Mouse (Mus musculus) hindbrain, postnatal 0 days (tissue): ENCODE data around the gene Ctdsp1. TPM values are rescaled to one million over a fixed set of nuclear protein-coding genes. Genes with fewer than 3 reads are reported as not detected.

Experiments
- ATAC-seq: fragments of 200-750 bp; cut with Nextera tagmentation; 2 replicates; pipeline ENCODE4 v1.8.0; 2017; ENCODE audit warnings: mild to moderate bottlenecking, moderate TSS enrichment, moderate library complexity
- DNase-seq: peaks from one replicate; pipeline ENCODE4 v3.0.0-alpha.2; 2015; ENCODE audit warnings: low spot score
- H3K27ac ChIP-seq: fragments of 300-500 bp; sonication (generic); 2 replicates; pipeline ENCODE4 v1.5.1; 2014; ENCODE audit warnings: mild to moderate bottlenecking
- H3K27me3 ChIP-seq: fragments of 300-500 bp; sonication (generic); 2 replicates; pipeline ENCODE4 v1.6.1; 2014; ENCODE audit warnings: low read length, mixed read lengths; ENCODE audit not compliant: insufficient read depth
- H3K36me3 ChIP-seq: fragments of 300-500 bp; sonication (generic); 2 replicates; pipeline ENCODE4 v1.6.1; 2014; ENCODE audit warnings: low read length, mixed read lengths; ENCODE audit not compliant: insufficient read depth
- H3K4me1 ChIP-seq: fragments of 300-500 bp; sonication (generic); 2 replicates; pipeline ENCODE4 v1.6.1; 2014; ENCODE audit warnings: antibody characterized with exemption, low read length, mixed read lengths; ENCODE audit not compliant: insufficient read depth
- H3K4me2 ChIP-seq: fragments of 300-500 bp; sonication (generic); 2 replicates; pipeline ENCODE4 v1.6.1; 2014; ENCODE audit warnings: low read depth, mild to moderate bottlenecking, low read length, moderate library complexity, mixed read lengths
- H3K4me3 ChIP-seq: fragments of 300-500 bp; sonication (generic); 2 replicates; pipeline ENCODE4 v1.5.1; 2014; ENCODE audit warnings: low read length
- H3K9ac ChIP-seq: fragments of 300-500 bp; sonication (generic); replicated peaks from 2 replicates; pipeline ENCODE4 v1.6.1; 2014; ENCODE audit warnings: mild to moderate bottlenecking, low read length, moderate library complexity, mixed read lengths
- H3K9me3 ChIP-seq: fragments of 300-500 bp; sonication (generic); 2 replicates; pipeline ENCODE4 v1.6.1; 2016; ENCODE audit warnings: low read length, mixed read lengths
- CTCF ChIP-seq: IDR thresholded peaks from 2 replicates; pipeline ENCODE4 v1.5.1; 2016; ENCODE audit warnings: antibody characterized with exemption, control low read depth, low read depth
- WGBS: fragments of 180-500 bp; shearing (Covaris S2); extraction: QIAGEN DNeasy Blood & Tissue Kit; methylation state at CpG from one replicate; pipeline ENCODE4 v1.1.7; 2014; 5-methylcytosine and 5-hydroxymethylcytosine counted together
- polyA plus RNA-seq: library from polyadenylated mRNA; unstranded; fragments of >200 nt; fragmentation: Nextera tagmentation; extraction: Ambion mirVana; gene quantifications from 2 replicates; pipeline ENCODE4 v1.2.1, GENCODE M21; 2015
- total RNA-seq: library from RNA; depleted of rRNA; stranded (reverse); fragments of >200 nt; gene quantifications from 2 replicates; pipeline ENCODE4 v1.2.3, GENCODE M21; 2014

Ctdsp1 gene
- total and polyA plus RNA-seq, 2 experiments from 2014 or later = 18.2 to 35.7 TPM

DNA sequence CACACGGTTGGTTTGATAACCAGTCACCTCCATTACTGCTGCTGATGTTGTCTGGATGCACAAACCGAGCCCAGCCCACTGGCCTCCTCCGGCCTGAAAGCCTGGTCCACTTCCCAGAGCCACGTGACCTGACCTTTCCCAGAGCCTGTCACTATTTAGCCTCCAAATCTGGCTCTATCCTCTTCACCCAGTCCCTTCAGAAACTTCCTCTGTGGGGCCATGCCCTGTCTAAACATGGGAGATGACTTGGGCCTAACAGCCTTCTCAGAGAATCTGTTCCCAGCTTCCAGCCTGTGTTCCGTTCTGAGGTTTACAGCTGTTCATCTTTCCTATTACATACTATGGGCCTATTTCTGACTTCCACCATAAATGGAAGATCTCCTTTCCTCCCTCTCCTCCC lies 27.9 kb upstream of the Ctdsp1 start:
- no peak overlapping the region for H3K4me2 ChIP-seq
- no peak overlapping the region for H3K9ac ChIP-seq
- TF ChIP-seq CTCF = no peak
- no peaks in the 10 kb centered on the region for H3K9me3 ChIP-seq
- H3K27me3 ChIP-seq = no peaks in the 10 kb centered on the region
- no peaks in the 10 kb centered on the region for H3K36me3 ChIP-seq
- no peak overlapping the region for H3K27ac ChIP-seq
- 83% methylated on average over 5 of the region's 5 CpGs for WGBS
- no peak overlapping the region for H3K4me3 ChIP-seq
- DNase-seq (no peak), ATAC-seq (no peak)
- no peaks in the 10 kb centered on the region; the same call in 1 of the 2 replicates for H3K4me1 ChIP-seq

DNA sequence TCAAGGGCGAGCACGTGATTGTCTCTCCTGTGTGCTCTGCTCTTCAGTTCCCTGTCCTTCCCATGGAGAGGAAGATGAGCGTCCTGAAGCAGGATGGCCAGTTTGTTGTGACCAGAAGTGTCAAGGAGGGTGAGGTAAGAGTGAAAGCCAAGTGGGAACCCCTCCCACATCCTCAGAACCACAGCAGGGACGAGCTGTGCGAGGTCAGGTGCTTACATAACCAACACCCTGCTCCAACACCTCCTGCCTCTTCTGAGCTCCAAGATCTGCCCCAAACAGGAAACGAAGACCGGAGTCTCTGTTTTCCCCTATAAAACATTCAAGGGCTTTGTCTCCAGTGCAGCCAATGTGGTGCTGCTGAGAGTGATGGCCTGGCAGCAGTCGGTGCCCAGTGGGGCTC lies 27.0 kb upstream of the Ctdsp1 start:
- 83% methylated on average over 8 of the region's 8 CpGs for WGBS
- H3K4me2 ChIP-seq = no peak overlapping the region
- ATAC-seq (no peak), DNase-seq (no peak)
- no peaks in the 10 kb centered on the region for H3K36me3 ChIP-seq
- H3K4me3 ChIP-seq = no peak overlapping the region
- H3K4me1 ChIP-seq = no peaks in the 10 kb centered on the region; the same call in 1 of the 2 replicates
- H3K27ac ChIP-seq = no peak overlapping the region
- H3K27me3 ChIP-seq = no peaks in the 10 kb centered on the region
- H3K9me3 ChIP-seq = no peaks in the 10 kb centered on the region
- TF ChIP-seq CTCF = no peak
- H3K9ac ChIP-seq = no peak overlapping the region

DNA sequence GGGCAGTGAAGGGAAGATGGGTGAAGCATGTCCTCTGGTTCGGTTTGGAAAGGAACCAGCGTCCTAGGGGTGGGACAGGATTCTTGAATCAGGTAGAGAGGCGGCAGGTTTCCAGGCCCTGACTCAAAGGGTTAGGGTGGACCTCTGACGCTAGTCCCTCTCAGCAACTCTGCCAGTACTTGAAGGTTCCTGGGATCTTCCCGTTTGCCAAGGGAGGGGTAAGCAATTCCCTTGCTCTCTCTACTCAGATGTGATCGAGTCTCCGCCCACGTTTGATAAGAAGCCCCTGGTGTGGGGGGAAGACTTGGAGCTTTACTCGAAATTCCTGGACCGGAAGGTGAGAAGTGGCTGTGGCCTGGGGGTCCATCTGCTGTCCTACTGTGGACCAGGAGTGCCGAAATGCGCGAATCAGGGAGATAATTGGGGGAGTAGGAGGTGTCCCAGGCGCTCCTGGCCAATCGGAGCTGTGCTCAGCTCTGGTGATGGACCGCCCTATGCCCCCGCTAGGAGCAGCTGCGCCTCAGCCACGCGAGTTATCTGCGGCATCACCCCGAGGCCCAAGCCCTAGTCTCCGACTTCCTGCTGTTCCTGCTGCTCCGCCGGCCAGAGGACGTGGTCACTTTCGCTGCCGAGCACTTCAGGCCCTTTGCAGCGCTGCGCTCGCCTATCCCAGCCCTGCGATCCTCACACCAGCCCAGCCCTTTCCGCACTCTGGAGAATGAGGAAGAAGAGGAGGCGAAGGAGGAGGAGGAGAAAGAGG lies 23.2 kb upstream of the Ctdsp1 start:
- Histone ChIP-seq H3K4me1 (no peaks in the 10 kb centered on the region; the same call in 1 of the 2 replicates), H3K9ac (peak overlapping the region; percentile 23; the same call in 1 of the 2 replicates), H3K4me2 (peak overlapping the region; percentile 59), H3K27me3 (no peaks in the 10 kb centered on the region), H3K27ac (no peak overlapping the region), H3K4me3 (peak overlapping the region; percentile 27), H3K9me3 (no peaks in the 10 kb centered on the region), H3K36me3 (no peaks in the 10 kb centered on the region)
- 0 out of 2 replicates have a peak, but pooled peaks have one; percentile 15 for TF ChIP-seq CTCF
- peak; percentile 63 for DNase-seq
- ATAC-seq = peak; percentile 76; the same call in 1 of the 2 replicates
- WGBS = 23% methylated on average over 34 of the region's 34 CpGs

DNA sequence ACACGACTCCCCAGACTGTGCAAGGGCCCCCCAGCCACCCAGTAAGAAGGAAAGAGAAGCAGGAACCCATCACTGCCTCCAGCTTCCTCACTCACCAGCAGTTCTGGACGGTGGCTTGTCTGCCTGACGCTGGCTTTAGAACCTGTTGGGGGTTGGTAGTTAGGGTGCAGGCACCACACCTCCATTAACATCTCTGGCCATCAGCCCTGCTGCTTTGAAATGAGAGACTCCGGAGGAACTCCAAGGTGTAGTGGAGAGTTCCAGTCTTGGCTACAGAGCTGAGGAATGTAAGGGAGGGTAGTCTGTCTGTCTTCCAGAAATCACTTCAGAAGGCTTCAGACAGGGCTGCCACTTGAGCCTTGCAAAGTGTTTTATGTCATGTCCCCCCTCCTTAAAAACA lies 21.3 kb upstream of the Ctdsp1 start:
- Histone ChIP-seq H3K4me1 (no peaks in the 10 kb centered on the region; the same call in 1 of the 2 replicates), H3K27me3 (no peaks in the 10 kb centered on the region), H3K9me3 (no peaks in the 10 kb centered on the region), H3K4me3 (no peak overlapping the region), H3K27ac (no peak overlapping the region), H3K36me3 (no peaks in the 10 kb centered on the region), H3K4me2 (no peak overlapping the region), H3K9ac (no peak overlapping the region)
- DNase-seq (no peak), ATAC-seq (no peak)
- no peak for TF ChIP-seq CTCF
- WGBS = 50% methylated on average over 4 of the region's 4 CpGs

DNA sequence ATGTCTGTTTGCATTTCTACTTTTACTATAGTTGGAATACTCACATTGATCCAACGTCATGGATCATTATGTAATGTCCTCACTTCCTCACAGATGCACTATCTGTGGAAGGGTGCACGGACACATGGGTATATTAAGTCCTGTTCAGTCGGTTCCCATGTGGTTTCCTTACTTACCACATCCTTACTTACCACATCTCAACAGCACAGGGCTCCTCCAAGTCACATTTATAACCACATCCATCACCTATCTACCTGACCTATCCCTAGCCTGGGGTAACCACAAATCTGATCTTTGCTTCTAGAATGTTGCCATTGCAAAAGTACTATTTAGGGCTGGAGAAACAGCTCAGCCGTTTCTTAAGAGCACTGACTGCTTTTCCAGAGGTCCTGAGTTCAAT lies 17.9 kb upstream of the Ctdsp1 start:
- Histone ChIP-seq H3K27me3 (no peaks in the 10 kb centered on the region), H3K4me1 (no peaks in the 10 kb centered on the region; the same call in 1 of the 2 replicates), H3K4me2 (no peak overlapping the region), H3K4me3 (no peak overlapping the region), H3K9ac (no peak overlapping the region), H3K27ac (no peak overlapping the region), H3K9me3 (no peaks in the 10 kb centered on the region), H3K36me3 (no peaks in the 10 kb centered on the region)
- WGBS = 82% methylated on average over 4 of the region's 4 CpGs
- ATAC-seq = no peak
- no peak for DNase-seq
- TF ChIP-seq CTCF = no peak

DNA sequence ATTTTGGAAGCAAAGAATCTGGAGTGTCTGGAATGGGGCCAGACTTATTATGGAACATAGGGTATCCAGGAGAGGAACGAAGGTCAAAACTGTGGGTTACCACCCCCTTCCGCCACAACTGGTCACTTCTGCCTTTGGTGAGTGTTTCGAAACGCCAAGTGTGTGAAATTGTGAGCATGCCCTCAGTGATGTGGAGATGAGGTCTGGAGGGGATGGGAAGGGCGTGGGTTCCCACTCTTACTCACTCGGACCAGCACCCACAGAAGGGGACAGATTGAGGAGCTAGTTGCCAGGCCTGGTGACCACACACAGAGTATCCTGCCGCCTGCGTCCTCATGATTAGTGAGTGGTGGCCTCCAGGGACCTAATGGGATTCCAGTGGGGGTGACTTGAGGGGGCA lies 16.3 kb upstream of the Ctdsp1 start, which contains the start of gene Slc11a1:
Gene Slc11a1, plus strand, starts transcription at position 216 of the 400 bp plus-strand sequence.
- 78% methylated on average over 8 of the region's 8 CpGs for WGBS
- no peaks in the 10 kb centered on the region for H3K27me3 ChIP-seq
- H3K36me3 ChIP-seq = no peaks in the 10 kb centered on the region
- H3K9ac ChIP-seq = no peak within 1 kb of the TSS
- H3K27ac ChIP-seq = no peak within 1 kb of the TSS
- no peak within 1 kb of the TSS for H3K4me2 ChIP-seq
- no peak for ATAC-seq
- no peaks in the 10 kb centered on the region for H3K4me1 ChIP-seq
- TF ChIP-seq CTCF = no peak
- no peak for DNase-seq
- no peaks in the 10 kb centered on the region for H3K9me3 ChIP-seq
- no peak within 1 kb of the TSS for H3K4me3 ChIP-seq

DNA sequence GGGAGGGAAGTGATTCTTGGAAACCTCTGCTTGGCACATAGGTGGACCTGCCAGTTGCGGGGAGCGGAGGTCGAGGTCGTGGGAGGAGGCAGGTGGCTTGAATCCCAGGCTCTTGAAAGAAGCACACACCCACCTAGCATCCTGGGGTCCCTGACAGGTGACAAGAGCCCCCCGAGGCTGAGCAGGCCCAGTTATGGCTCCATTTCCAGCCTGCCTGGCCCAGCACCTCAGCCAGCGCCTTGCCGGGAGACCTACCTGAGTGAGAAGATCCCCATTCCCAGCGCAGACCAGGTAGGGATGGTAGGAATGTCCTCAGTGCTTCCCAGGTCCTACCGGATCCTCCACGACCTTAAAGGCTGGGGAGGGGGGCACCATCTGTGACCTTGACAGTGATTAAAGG lies 15.7 kb upstream of the Ctdsp1 start:
- Histone ChIP-seq H3K4me2 (no peak overlapping the region), H3K4me3 (no peak overlapping the region), H3K36me3 (no peaks in the 10 kb centered on the region), H3K9ac (no peak overlapping the region), H3K4me1 (no peaks in the 10 kb centered on the region), H3K9me3 (no peaks in the 10 kb centered on the region), H3K27me3 (no peaks in the 10 kb centered on the region), H3K27ac (no peak overlapping the region)
- no peak for TF ChIP-seq CTCF
- WGBS = 79% methylated on average over 10 of the region's 10 CpGs
- ATAC-seq (no peak), DNase-seq (no peak)
